Mouse (Mus musculus): ENCODE measurements around the gene Stc2. TPM values are rescaled to one million over a fixed set of nuclear protein-coding genes. Genes with fewer than 3 reads are reported as not detected.

Gene Stc2
- polyA plus RNA-seq (2014; fragmentation: Illumina TruSeq; extraction: RNeasy Lipid Tissue Mini Kit (QIAGEN cat#74804)) = 6.2 TPM

DNA sequence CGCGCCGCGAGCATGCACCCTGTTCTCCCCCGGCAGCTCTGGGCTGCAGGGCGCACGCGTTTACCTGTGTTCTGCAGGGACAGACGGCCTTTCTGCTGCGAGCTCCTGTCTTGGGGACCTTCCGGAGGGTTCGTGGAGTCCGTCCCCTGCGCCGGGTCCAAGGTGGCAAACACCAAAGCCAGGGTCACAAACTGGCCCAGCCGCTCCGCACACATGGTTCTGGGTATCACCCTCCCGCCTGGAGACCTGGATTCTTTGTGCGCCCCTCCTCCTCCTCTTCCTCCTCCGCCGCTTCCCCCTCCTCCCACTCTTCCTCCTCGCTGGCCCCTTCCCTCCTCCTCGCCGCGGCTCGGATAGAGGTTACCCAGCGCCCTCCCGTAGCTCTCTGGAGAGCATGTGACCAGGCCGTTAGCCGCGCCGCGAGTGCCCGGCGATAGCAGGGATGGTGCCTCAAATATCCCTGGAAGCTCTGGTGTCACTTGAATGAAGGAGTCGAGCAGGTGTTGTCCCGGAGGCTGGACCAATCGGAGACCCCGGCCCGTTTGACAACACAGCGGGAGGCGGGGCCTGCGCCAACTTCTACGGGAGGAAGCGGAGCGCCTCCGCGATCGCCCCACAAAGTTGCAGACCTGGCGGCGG is at the start of gene Stc2:
Gene Stc2, minus strand, starts transcription at position 427 of the 639 bp plus-strand sequence.

Other genes starting within 250 kb of the Stc2 start
- not detected for gene Gm17332, start 187.6 kb downstream of the Stc2 start, polyA plus RNA-seq (2014; fragmentation: Illumina TruSeq; extraction: RNeasy Lipid Tissue Mini Kit (QIAGEN cat#74804))

Data from ovary, adult 10 weeks (tissue).